Mouse (Mus musculus) liver, embryonic 14.5 days (tissue): ENCODE data around the gene Tmem235.

Experiments
- CTCF ChIP-seq: IDR thresholded peaks from 2 replicates; pipeline ENCODE4 v1.5.1; 2016; ENCODE audit warnings: antibody characterized with exemption, low read depth, control low read depth
- EP300 ChIP-seq: IDR thresholded peaks from 2 replicates; pipeline ENCODE4 v1.6.1; 2016; ENCODE audit warnings: antibody characterized with exemption, low read depth

DNA sequence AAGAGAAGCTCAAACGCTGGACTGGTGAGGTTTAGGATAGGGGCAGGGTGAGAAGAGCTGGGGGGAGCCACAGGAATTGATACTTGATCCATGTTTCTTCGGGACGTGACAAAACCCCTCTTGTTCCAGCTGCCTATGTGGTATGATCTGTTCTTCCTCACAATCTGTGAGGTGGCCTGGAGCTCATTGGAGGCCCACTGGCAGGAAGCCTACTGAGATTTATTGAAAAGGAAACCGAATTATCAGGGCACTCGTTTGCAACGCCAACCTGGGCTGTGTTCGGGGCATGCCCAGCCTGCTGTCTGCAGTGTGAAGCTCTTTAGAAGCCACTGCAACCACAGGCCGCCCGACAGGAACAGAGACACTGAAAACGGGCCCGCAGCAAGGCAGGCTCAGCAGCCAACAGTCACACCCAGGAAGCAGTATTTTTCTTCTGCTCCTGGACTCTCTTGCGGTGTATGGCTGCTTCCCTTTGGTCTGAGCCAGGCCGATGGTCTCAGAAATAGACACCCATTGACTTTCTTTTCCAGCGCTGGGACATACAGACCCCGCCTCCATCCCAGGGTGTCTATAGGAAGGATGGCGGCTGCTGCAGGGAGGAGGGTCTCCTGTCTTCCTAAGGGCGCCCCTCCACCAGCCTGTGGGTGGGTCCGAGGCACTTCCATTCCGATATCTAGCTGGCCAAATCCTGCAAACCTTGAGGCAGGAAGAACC is 12.1 kb upstream of the Tmem235 start:
- TF ChIP-seq CTCF (no peak), EP300 (no peak)
